Mouse (Mus musculus) liver, embryonic 15.5 days (tissue): ENCODE data around the gene Map2k6. TPM values are rescaled to one million over a fixed set of nuclear protein-coding genes. Genes with fewer than 3 reads are reported as not detected.
"Not testable (repeated sequence)": the region's sequence is repeated elsewhere in the genome, so short reads cannot be mapped to it uniquely, and the experiment has no call there.

Experiments
- ATAC-seq: fragments of 200-750 bp; cut with Nextera tagmentation; 2 replicates; pipeline ENCODE4 v1.8.0; 2017; ENCODE audit warnings: moderate number of reproducible peaks, mild to moderate bottlenecking, moderate library complexity; ENCODE audit not compliant: insufficient read depth
- H3K27ac ChIP-seq: fragments of 300-500 bp; sonication (generic); replicated peaks from 2 replicates; pipeline ENCODE4 v1.5.1; 2015; ENCODE audit warnings: mild to moderate bottlenecking, inconsistent platforms
- H3K27me3 ChIP-seq: fragments of 300-500 bp; sonication (generic); 2 replicates; pipeline ENCODE4 v1.6.1; 2015; ENCODE audit warnings: mild to moderate bottlenecking, inconsistent platforms
- H3K36me3 ChIP-seq: fragments of 300-500 bp; sonication (generic); replicated peaks from 2 replicates; pipeline ENCODE4 v1.6.1; 2015; ENCODE audit warnings: moderate library complexity, mild to moderate bottlenecking, inconsistent platforms
- H3K4me1 ChIP-seq: fragments of 300-500 bp; sonication (generic); replicated peaks from 2 replicates; pipeline ENCODE4 v1.6.1; 2015; ENCODE audit warnings: inconsistent platforms
- H3K4me2 ChIP-seq: fragments of 300-500 bp; sonication (generic); 2 replicates; pipeline ENCODE4 v1.6.1; 2015; ENCODE audit warnings: moderate library complexity, mild to moderate bottlenecking, inconsistent platforms
- H3K4me3 ChIP-seq: fragments of 300-500 bp; sonication (generic); replicated peaks from 2 replicates; pipeline ENCODE4 v1.5.1; 2015; ENCODE audit warnings: mild to moderate bottlenecking, inconsistent platforms
- H3K9ac ChIP-seq: fragments of 300-500 bp; sonication (generic); 2 replicates; pipeline ENCODE4 v1.6.1; 2015; ENCODE audit warnings: moderate library complexity, mild to moderate bottlenecking, inconsistent platforms
- H3K9me3 ChIP-seq: fragments of 300-500 bp; sonication (generic); replicated peaks from 2 replicates; pipeline ENCODE4 v1.6.1; 2016; ENCODE audit warnings: inconsistent platforms
- WGBS: fragments of 180-500 bp; shearing (Covaris S2); methylation state at CpG from one replicate; pipeline ENCODE4 v1.1.7; 2015; ENCODE audit warnings: mixed read lengths; ENCODE audit not compliant: insufficient replicate concordance; 5-methylcytosine and 5-hydroxymethylcytosine counted together
- polyA plus RNA-seq: library from polyadenylated mRNA; unstranded; fragments of >200 nt; fragmentation: Nextera tagmentation; extraction: Ambion mirVana; gene quantifications from 2 replicates; pipeline ENCODE4 v1.2.1, GENCODE M21; 2015

The Map2k6 gene
- 4.9 and 5.0 TPM in 2 replicates for polyA plus RNA-seq

DNA sequence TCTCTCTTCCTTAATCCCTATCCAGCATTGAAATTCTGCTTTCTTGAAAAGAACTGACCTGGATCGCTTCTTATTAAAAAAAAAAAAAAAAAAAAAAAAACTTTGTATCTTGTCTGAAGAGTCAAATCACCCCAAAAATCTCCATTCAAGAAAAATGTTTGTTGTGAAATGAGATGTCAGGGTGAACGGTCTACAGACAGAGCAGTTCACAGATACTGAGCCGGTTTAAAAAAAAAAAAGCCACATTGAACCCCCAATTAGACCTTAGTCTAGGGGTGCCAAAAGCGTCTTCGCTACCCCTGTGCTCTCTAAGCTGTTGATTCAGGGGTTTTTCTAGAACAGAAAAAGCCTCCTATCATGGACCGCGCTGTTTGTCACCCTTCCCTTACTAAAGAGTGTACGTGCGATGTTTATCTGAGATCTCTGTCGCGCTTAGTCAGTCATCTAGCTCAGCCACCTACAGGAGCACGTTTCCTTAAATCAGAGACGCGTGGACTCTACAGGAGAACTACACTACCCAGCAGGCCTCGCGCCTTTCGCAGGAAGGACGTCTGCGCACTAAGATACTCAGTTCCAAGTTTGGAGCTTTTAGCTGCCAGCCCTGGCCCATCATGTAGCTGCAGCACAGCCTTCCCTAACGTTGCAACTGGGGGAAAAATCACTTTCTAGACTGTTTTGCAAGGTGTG, at the start of gene Map2k6:
TSS of gene Map2k6 (plus strand) at position 570 of the 687 bp plus-strand sequence.
- peak; percentile 82 for ATAC-seq
- Histone ChIP-seq H3K9ac (peak within 1 kb of the TSS; percentile 22; the same call in 1 of the 2 replicates), H3K9me3 (no peaks in the 10 kb centered on the region), H3K4me2 (peak within 1 kb of the TSS; percentile 69), H3K27me3 (no peaks in the 10 kb centered on the region), H3K4me1 (peaks cover 25% of the 10 kb centered on the region), H3K4me3 (peak within 1 kb of the TSS; percentile 59), H3K36me3 (no peaks in the 10 kb centered on the region), H3K27ac (no peak within 1 kb of the TSS)
- 7% methylated on average over 20 of the region's 20 CpGs for WGBS

DNA sequence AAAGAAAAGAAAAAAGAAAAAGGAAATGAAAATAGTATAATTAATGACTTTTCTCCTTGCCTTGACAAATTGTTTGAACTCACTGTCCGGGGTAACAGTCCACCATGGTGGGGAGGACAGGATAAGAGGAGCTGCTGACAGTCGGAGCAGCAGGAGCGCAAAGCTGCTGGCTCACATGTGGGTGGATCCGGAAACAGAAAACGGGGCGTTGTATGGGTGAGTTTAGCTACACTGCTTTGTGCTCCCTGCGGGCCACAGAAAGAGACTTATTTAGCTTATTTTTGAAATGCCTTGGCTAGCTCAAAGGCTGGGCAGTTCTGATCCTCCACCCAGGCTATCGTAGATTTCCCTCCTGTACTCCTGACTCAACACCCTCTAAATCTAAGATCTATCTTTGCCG, 44.7 kb upstream of the Map2k6 start:
- Histone ChIP-seq H3K4me2 (no peak overlapping the region), H3K9me3 (no peaks in the 10 kb centered on the region), H3K9ac (no peak overlapping the region), H3K4me1 (no peaks in the 10 kb centered on the region), H3K27ac (no peak overlapping the region), H3K27me3 (no peaks in the 10 kb centered on the region), H3K4me3 (no peak overlapping the region), H3K36me3 (no peaks in the 10 kb centered on the region)
- WGBS: 73% methylated on average over 9 of the region's 9 CpGs
- ATAC-seq: no peak

DNA sequence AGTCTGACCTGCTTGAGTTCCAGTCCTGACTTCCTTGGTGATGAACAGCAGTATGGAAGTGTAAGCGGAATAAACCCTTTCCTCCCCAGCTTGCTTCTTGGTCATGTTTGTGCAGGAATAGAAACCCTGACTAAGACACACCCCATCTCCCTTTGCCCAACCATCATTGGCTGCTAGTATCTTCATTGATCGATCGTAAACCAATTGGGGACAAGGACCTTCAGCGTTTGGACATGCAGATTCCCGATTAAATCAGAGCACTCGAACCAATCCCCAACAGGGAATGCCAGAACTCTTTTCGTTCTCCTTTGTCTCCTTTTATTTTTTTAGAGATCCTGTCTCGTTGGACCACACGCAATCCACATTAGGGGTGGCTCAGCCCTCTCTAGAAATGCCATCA, 43.8 kb upstream of the Map2k6 start:
- H3K4me2 ChIP-seq, H3K9ac ChIP-seq, H3K36me3 ChIP-seq, H3K27me3 ChIP-seq, H3K4me3 ChIP-seq, ATAC-seq, H3K9me3 ChIP-seq, H3K27ac ChIP-seq, H3K4me1 ChIP-seq: not testable (repeated sequence)
- 61% methylated on average over 9 of the region's 9 CpGs for whole genome bisulfite sequencing

DNA sequence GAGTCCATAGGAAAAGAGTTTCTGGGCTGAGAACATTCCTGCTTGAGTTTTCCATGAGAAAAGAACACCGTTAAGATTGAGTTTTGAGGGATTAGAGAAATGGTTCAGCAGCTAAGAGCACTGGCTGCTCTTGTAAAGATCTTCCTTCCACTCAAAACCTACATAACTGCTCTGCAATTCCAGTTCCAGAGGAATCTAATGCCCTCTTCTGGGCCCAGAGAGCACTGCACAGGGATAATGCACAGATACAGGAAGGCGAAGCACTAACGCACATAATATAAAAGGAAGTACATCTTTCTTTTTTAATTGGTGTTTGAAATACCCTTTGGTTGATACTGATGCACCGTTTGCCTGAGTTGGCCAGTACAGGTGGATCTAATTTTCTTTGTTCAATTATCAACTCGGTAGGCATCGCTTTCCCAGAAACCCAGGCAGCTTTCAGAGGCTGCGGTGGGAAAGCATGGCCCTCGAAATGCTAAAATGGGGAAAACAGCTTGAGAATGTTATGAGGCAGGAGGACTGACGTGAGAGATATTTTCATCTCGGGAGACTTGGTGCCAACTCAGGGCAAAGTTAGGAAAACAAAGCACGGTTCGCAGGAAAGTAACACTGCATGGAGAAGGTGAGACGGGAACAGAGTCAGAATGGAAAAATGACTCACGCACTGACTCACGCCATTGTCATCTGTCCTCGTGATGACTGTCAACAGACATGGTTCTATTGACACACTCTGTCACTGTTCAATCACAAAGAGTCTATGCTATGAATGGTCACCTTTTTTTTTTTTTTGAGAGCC, 41.0 kb upstream of the Map2k6 start:
- Histone ChIP-seq H3K36me3 (no peaks in the 10 kb centered on the region), H3K27me3 (no peaks in the 10 kb centered on the region), H3K4me1 (no peaks in the 10 kb centered on the region), H3K4me2 (no peak overlapping the region), H3K27ac (no peak overlapping the region), H3K4me3 (no peak overlapping the region), H3K9me3 (no peaks in the 10 kb centered on the region), H3K9ac (no peak overlapping the region)
- ATAC-seq: no peak
- WGBS: 57% methylated on average over 16 of the region's 16 CpGs

- no peaks in the 10 kb centered on the region for H3K9me3 ChIP-seq
- H3K27ac ChIP-seq: no peak overlapping the region
- WGBS: 74% methylated on average over 3 of the region's 3 CpGs
- H3K36me3 ChIP-seq: no peaks in the 10 kb centered on the region
- H3K4me3 ChIP-seq: no peak overlapping the region
- H3K27me3 ChIP-seq: no peaks in the 10 kb centered on the region
- no peak overlapping the region for H3K9ac ChIP-seq
- no peak overlapping the region for H3K4me2 ChIP-seq
- H3K4me1 ChIP-seq: 0 out of 2 replicates have a peak, but pooled peaks cover 4% of the 10 kb centered on the region
- ATAC-seq: no peak
These were observed 33.9 kb upstream of the Map2k6 start for GRCm38 (mm10) chr11:110365016-110365415.

- Histone ChIP-seq H3K4me3 (no peak overlapping the region), H3K9me3 (no peaks in the 10 kb centered on the region), H3K4me2 (no peak overlapping the region), H3K9ac (no peak overlapping the region), H3K4me1 (0 out of 2 replicates have a peak, but pooled peaks cover 4% of the 10 kb centered on the region), H3K27ac (peak overlapping the region; percentile 60), H3K27me3 (no peaks in the 10 kb centered on the region), H3K36me3 (no peaks in the 10 kb centered on the region)
- 63% methylated on average over 3 of the region's 3 CpGs for whole genome bisulfite sequencing
- ATAC-seq: no peak
These were observed 32.0 kb upstream of the Map2k6 start for GRCm38 (mm10) chr11:110366902-110367301.

DNA sequence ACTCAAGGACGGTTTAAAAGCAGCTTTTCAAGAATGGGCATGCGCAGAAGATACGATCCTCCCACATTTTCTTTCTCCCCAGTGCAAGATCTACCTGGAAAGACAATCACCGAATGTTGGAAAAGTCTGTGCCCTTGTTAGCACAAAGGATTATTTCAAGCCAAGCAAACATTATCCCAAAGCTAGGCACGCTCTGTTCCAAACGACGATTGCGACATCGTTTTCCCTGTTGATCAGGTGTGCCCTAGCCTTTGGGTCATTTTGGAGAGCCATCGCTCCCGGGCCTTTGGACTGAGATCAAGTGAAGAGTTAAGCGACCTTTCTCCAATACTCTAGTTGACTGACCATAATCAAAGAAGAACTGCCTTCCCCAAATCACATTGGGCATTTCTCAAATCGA, 31.3 kb upstream of the Map2k6 start:
- H3K27ac ChIP-seq: peak overlapping the region; percentile 60
- no peaks in the 10 kb centered on the region for H3K9me3 ChIP-seq
- 0 out of 2 replicates have a peak, but pooled peaks cover 4% of the 10 kb centered on the region for H3K4me1 ChIP-seq
- no peak overlapping the region for H3K4me3 ChIP-seq
- WGBS: 73% methylated on average over 13 of the region's 13 CpGs
- H3K9ac ChIP-seq: no peak overlapping the region
- no peaks in the 10 kb centered on the region for H3K36me3 ChIP-seq
- peak; percentile 75 for ATAC-seq
- H3K27me3 ChIP-seq: no peaks in the 10 kb centered on the region
- no peak overlapping the region for H3K4me2 ChIP-seq

- H3K4me1 ChIP-seq: 0 out of 2 replicates have a peak, but pooled peaks cover 4% of the 10 kb centered on the region
- no peak overlapping the region for H3K9ac ChIP-seq
- H3K4me2 ChIP-seq: peak overlapping the region; percentile 37
- 19% methylated on average over 15 of the region's 15 CpGs for WGBS
- ATAC-seq: no peak
- no peaks in the 10 kb centered on the region for H3K9me3 ChIP-seq
- no peak overlapping the region for H3K4me3 ChIP-seq
- H3K27ac ChIP-seq: no peak overlapping the region
- H3K27me3 ChIP-seq: no peaks in the 10 kb centered on the region
- no peaks in the 10 kb centered on the region for H3K36me3 ChIP-seq
These were observed 29.5 kb upstream of the Map2k6 start for GRCm38 (mm10) chr11:110369312-110370019.

- Histone ChIP-seq H3K27me3 (no peaks in the 10 kb centered on the region), H3K9ac (no peak overlapping the region), H3K27ac (no peak overlapping the region), H3K36me3 (no peaks in the 10 kb centered on the region), H3K4me1 (0 out of 2 replicates have a peak, but pooled peaks cover 4% of the 10 kb centered on the region), H3K4me2 (no peak overlapping the region), H3K4me3 (no peak overlapping the region), H3K9me3 (no peaks in the 10 kb centered on the region)
- 50% methylated on average over 8 of the region's 8 CpGs for WGBS
- ATAC-seq: no peak
These were observed 27.1 kb upstream of the Map2k6 start for GRCm38 (mm10) chr11:110371827-110372226.

GRCm38 (mm10) chr11:110372266-110372954, 26.5 kb upstream of the Map2k6 start:
- no peak for ATAC-seq
- Histone ChIP-seq H3K36me3 (no peaks in the 10 kb centered on the region), H3K4me2 (no peak overlapping the region), H3K27me3 (no peaks in the 10 kb centered on the region), H3K4me3 (no peak overlapping the region), H3K4me1 (0 out of 2 replicates have a peak, but pooled peaks cover 4% of the 10 kb centered on the region), H3K27ac (no peak overlapping the region), H3K9ac (no peak overlapping the region), H3K9me3 (no peaks in the 10 kb centered on the region)
- 54% methylated on average over 15 of the region's 15 CpGs for WGBS
